Mouse (Mus musculus) forebrain, postnatal 0 days (tissue): ENCODE measurements around the gene Ppfibp1. TPM values are rescaled to one million over a fixed set of nuclear protein-coding genes. Genes with fewer than 3 reads are reported as not detected.

Experiments
- ATAC-seq: fragments of 200-750 bp; cut with Nextera tagmentation; 2 replicates; pipeline ENCODE4 v1.8.0; 2017; ENCODE audit warnings: mild to moderate bottlenecking, moderate library complexity
- DNase-seq: peaks from one replicate; pipeline ENCODE4 v3.0.0-alpha.2; 2015
- H3K27ac ChIP-seq: fragments of 300-500 bp; sonication (generic); 2 replicates; pipeline ENCODE4 v1.5.1; 2014; ENCODE audit warnings: low read depth, mild to moderate bottlenecking, antibody characterized with exemption, low read length, moderate library complexity, mixed read lengths
- H3K27me3 ChIP-seq: fragments of 300-500 bp; sonication (generic); 2 replicates; pipeline ENCODE4 v1.6.1; 2014; ENCODE audit warnings: mild to moderate bottlenecking, low read length, mixed read lengths; ENCODE audit not compliant: insufficient read depth
- H3K36me3 ChIP-seq: fragments of 300-500 bp; sonication (generic); 2 replicates; pipeline ENCODE4 v1.6.1; 2014; ENCODE audit warnings: mild to moderate bottlenecking, moderate library complexity; ENCODE audit not compliant: insufficient read depth
- H3K4me1 ChIP-seq: fragments of 300-500 bp; sonication (generic); 2 replicates; pipeline ENCODE4 v1.6.1; 2014; ENCODE audit warnings: antibody characterized with exemption; ENCODE audit not compliant: insufficient read depth
- H3K4me2 ChIP-seq: fragments of 300-500 bp; sonication (generic); 2 replicates; pipeline ENCODE4 v1.6.1; 2014; ENCODE audit warnings: low read depth, mild to moderate bottlenecking, moderate library complexity
- H3K4me3 ChIP-seq: fragments of 300-500 bp; sonication (generic); 2 replicates; pipeline ENCODE4 v1.5.1; 2014; ENCODE audit warnings: low read depth, low read length, mixed read lengths
- H3K9ac ChIP-seq: fragments of 300-500 bp; sonication (generic); 2 replicates; pipeline ENCODE4 v1.6.1; 2014; ENCODE audit warnings: mild to moderate bottlenecking
- H3K9me3 ChIP-seq: fragments of 300-500 bp; sonication (generic); 2 replicates; pipeline ENCODE4 v1.6.1; 2016; ENCODE audit warnings: low read length
- CTCF ChIP-seq: sonication (generic); IDR thresholded peaks from 2 replicates; pipeline ENCODE4 v1.5.1; 2016; ENCODE audit warnings: antibody characterized with exemption, control low read depth, low read depth
- WGBS: fragments of 180-500 bp; shearing (Covaris S2); extraction: QIAGEN DNeasy Blood & Tissue Kit; methylation state at CpG from one replicate; pipeline ENCODE4 v1.1.7; 2014; 5-methylcytosine and 5-hydroxymethylcytosine counted together
- polyA plus RNA-seq: library from polyadenylated mRNA; unstranded; fragments of >200 nt; fragmentation: Nextera tagmentation; extraction: Ambion mirVana; gene quantifications from 2 replicates; pipeline ENCODE4 v1.2.1, GENCODE M21; 2015
- total RNA-seq: library from RNA; depleted of rRNA; stranded (reverse); fragments of >200 nt; gene quantifications from 2 replicates; pipeline ENCODE4 v1.2.3, GENCODE M21; 2014

Ppfibp1 gene
- total and polyA plus RNA-seq, 2 experiments from 2014 or later = 23.8 to 33.0 TPM

DNA sequence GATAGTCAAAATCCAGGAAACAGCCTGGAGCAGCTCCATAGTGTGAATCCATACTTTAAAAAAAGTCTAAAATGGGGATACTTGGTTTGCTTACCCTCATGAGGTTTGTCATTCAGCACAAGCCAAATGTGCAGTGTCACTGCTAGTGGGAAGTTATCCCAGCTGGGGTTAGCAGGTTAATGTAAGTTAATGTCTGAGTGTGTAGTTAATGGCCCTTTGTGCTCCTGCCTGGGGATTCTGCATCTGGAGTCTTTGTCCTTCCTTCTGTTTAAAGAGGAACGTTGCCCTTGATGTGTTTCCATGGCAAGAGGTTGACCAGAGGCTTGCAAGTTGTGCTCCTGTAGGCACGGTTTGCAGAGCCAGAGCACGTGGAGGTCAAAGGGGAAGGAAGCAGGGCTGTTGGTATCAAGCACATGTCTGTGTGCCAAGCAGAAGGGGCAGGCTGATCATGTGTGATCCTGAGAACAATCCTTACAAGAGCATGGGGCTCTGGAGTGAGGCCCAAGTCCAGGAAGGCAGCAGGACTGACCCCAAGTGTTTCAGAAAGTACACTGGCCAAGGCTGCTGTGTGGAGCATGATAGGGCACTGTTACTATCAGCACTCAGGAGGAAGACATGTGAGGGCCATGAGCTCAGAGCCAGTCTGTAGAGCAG lies 24.7 kb downstream of the Ppfibp1 start:
- no peaks in the 10 kb centered on the region for H3K4me1 ChIP-seq
- 38% methylated on average over 3 of the region's 3 CpGs for WGBS
- no peak overlapping the region for H3K4me2 ChIP-seq
- H3K9ac ChIP-seq = no peak overlapping the region
- TF ChIP-seq CTCF = no peak
- H3K27me3 ChIP-seq = no peaks in the 10 kb centered on the region
- H3K36me3 ChIP-seq = no peaks in the 10 kb centered on the region
- DNase-seq = no peak
- no peak for ATAC-seq
- H3K27ac ChIP-seq = no peak overlapping the region
- H3K9me3 ChIP-seq = no peaks in the 10 kb centered on the region
- no peak overlapping the region for H3K4me3 ChIP-seq

GRCm38 (mm10) chr6:146913489-146914198 lies 25.4 kb downstream of the Ppfibp1 start:
- TF ChIP-seq CTCF = no peak
- Histone ChIP-seq H3K4me3 (no peak overlapping the region), H3K9ac (no peak overlapping the region), H3K9me3 (no peaks in the 10 kb centered on the region), H3K4me2 (no peak overlapping the region), H3K27ac (no peak overlapping the region), H3K27me3 (no peaks in the 10 kb centered on the region), H3K4me1 (no peaks in the 10 kb centered on the region), H3K36me3 (no peaks in the 10 kb centered on the region)
- ATAC-seq = no peak
- 68% methylated on average over 4 of the region's 4 CpGs for WGBS
- DNase-seq = no peak

DNA sequence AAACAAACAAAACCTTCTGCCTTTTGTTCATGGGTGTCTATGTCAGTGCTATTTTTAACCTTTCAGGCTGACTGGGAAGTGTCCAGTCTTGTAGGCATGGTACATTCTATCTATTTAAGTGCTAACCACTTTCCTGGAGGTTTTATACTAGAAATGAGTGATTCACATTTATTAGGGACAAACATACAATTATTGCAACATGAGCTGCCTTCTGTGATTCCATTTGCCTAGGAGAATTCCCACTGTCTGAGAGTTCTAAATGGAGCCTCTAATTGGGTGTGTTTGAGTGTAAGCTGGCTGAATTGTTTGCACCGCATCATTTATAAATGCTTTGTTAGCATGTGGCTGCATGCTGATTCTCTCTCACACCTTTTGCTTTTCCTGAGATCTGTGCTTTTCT lies 27.5 kb downstream of the Ppfibp1 start:
- TF ChIP-seq CTCF = no peak
- Histone ChIP-seq H3K27ac (no peak overlapping the region), H3K9ac (no peak overlapping the region), H3K36me3 (no peaks in the 10 kb centered on the region), H3K9me3 (no peaks in the 10 kb centered on the region), H3K27me3 (no peaks in the 10 kb centered on the region), H3K4me3 (no peak overlapping the region), H3K4me2 (no peak overlapping the region), H3K4me1 (no peaks in the 10 kb centered on the region)
- no peak for ATAC-seq
- DNase-seq = peak; percentile 3
- WGBS = 45% methylated on average over 1 of the region's 1 CpGs

GRCm38 (mm10) chr6:146917396-146917795 lies 29.1 kb downstream of the Ppfibp1 start:
- no peak for TF ChIP-seq CTCF
- no peaks in the 10 kb centered on the region for H3K4me1 ChIP-seq
- H3K4me3 ChIP-seq = no peak overlapping the region
- WGBS = 73% methylated on average over 3 of the region's 3 CpGs
- H3K9me3 ChIP-seq = no peaks in the 10 kb centered on the region
- H3K9ac ChIP-seq = no peak overlapping the region
- no peak for ATAC-seq
- no peak overlapping the region for H3K27ac ChIP-seq
- no peak overlapping the region for H3K4me2 ChIP-seq
- H3K36me3 ChIP-seq = no peaks in the 10 kb centered on the region
- no peak for DNase-seq
- no peaks in the 10 kb centered on the region for H3K27me3 ChIP-seq

GRCm38 (mm10) chr6:146918341-146918740 lies 30.1 kb downstream of the Ppfibp1 start:
- Histone ChIP-seq H3K27ac (no peak overlapping the region), H3K4me2 (no peak overlapping the region), H3K36me3 (no peaks in the 10 kb centered on the region), H3K9me3 (no peaks in the 10 kb centered on the region), H3K4me1 (no peaks in the 10 kb centered on the region), H3K9ac (no peak overlapping the region), H3K27me3 (no peaks in the 10 kb centered on the region), H3K4me3 (no peak overlapping the region)
- 94% methylated on average over 6 of the region's 6 CpGs for WGBS
- ATAC-seq = no peak
- TF ChIP-seq CTCF = no peak
- DNase-seq = no peak

DNA sequence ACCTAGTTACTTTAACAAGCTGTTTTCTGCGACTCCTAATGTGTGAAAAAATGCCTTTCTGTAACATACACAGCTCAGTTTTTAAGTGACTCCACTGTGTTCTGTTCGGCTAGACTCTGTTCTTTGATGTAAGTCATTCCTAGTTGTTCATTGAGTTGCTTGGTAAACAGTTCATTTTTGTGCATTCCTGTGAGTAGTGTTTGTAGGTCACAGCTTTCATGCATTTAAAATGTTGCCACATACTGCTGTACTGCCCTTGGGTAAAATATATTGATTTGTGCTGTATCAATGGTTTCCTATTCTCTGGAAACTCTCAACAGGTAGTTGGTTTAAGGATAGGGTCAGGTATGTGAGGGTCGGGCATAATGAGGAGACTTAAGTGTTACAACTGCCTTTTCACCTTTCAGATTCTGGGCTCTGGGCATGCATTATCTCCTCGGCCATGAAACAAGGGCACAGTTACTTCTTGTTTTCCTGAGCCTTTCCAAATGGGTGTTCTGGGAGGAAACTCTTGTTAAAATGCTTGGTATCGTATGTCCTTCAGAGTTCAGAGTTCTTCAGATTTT lies 38.2 kb downstream of the Ppfibp1 start:
- 85% methylated on average over 5 of the region's 5 CpGs for WGBS
- no peaks in the 10 kb centered on the region for H3K9me3 ChIP-seq
- TF ChIP-seq CTCF = no peak

GRCm38 (mm10) chr6:146928108-146928507 lies 39.8 kb downstream of the Ppfibp1 start:
- H3K27me3 ChIP-seq = no peaks in the 10 kb centered on the region
- no peak overlapping the region for H3K27ac ChIP-seq
- no peak for TF ChIP-seq CTCF

More for the DNA sequence above, 38.2 kb downstream of the Ppfibp1 start:
- no peak overlapping the region for H3K9ac ChIP-seq
- ATAC-seq (no peak), DNase-seq (no peak)
- H3K4me2 ChIP-seq = no peak overlapping the region
- H3K36me3 ChIP-seq = no peaks in the 10 kb centered on the region
- H3K4me1 ChIP-seq = no peaks in the 10 kb centered on the region
- H3K4me3 ChIP-seq = no peak overlapping the region
- no peaks in the 10 kb centered on the region for H3K27me3 ChIP-seq
- no peak overlapping the region for H3K27ac ChIP-seq

More at GRCm38 (mm10) chr6:146928108-146928507, 39.8 kb downstream of the Ppfibp1 start:
- H3K9me3 ChIP-seq = no peaks in the 10 kb centered on the region
- 46% methylated on average over 3 of the region's 3 CpGs for WGBS
- ATAC-seq = no peak
- no peak overlapping the region for H3K4me3 ChIP-seq
- H3K4me1 ChIP-seq = no peaks in the 10 kb centered on the region
- H3K4me2 ChIP-seq = no peak overlapping the region
- H3K9ac ChIP-seq = no peak overlapping the region
- DNase-seq = no peak
- H3K36me3 ChIP-seq = no peaks in the 10 kb centered on the region
